Mouse (Mus musculus): ENCODE measurements at regions not wholly inside any gene's neighbourhood (a gene's known extent, or its start where the extent isn't known, plus 50 kb on each side); places are given as distances from the start of the nearest gene placed in this dataset.
A peak's percentile ranks its signal among the peaks of the same experiment; 100 is the strongest.
"Not testable (repeated sequence)": the region's sequence is repeated elsewhere in the genome, so short reads cannot be mapped to it uniquely, and the experiment has no call there.

DNA sequence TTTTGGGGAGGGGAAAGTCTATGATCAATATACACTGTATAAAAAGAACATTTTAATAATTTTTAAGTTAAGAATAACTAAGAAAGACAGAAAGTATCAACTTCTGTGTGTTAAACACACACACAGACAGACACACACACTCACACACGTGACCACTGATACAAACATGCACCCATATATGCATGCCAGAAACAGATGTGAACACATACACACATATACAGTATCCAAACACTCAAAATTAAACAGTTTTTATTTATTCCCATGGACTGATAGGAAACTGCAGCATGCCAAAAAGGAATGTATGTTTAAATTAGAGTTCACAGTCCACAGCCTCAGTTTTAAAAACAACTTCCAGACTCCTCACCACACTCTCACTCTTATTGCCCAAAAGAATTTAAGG, 203.4 kb upstream of the Tbl1x start:
- no peak for DNase-seq (ENCODE audit: low spot score)

- no peak for DNase-seq (ENCODE audit: low spot score)
Observed at GRCm38 (mm10) chrX:77314384-77314783, 196.4 kb upstream of the Tbl1x start.

- DNase-seq (ENCODE audit: low spot score) = no peak
Observed at GRCm38 (mm10) chrX:77323644-77324043, 187.2 kb upstream of the Tbl1x start.

- no peak for DNase-seq (ENCODE audit: low spot score)
Observed at GRCm38 (mm10) chrX:77353181-77353580, 157.6 kb upstream of the Tbl1x start.

- no peak for DNase-seq (ENCODE audit: low spot score)
Observed at GRCm38 (mm10) chrX:77360551-77360950, 150.3 kb upstream of the Tbl1x start.

DNA sequence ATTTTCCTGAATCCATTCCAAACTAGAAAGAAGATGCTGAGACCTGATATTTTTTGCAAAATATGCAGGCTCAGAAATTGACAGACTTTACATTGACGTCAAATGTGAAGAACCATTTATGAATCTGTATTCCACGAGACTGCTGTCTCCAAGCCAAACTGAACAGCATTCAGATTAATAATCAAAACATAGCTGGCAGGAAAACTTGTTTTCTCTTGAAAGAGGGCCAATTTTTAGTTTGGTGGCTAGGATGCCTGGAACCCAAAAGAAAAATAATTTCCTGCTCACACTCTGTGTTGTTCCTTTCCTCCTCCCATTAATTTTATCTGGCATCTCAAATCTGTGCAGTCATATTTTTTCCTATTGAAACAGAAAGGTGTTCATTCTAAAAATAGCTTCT, 149.7 kb upstream of the Tbl1x start:
- no peak for DNase-seq (ENCODE audit: low spot score)

DNA sequence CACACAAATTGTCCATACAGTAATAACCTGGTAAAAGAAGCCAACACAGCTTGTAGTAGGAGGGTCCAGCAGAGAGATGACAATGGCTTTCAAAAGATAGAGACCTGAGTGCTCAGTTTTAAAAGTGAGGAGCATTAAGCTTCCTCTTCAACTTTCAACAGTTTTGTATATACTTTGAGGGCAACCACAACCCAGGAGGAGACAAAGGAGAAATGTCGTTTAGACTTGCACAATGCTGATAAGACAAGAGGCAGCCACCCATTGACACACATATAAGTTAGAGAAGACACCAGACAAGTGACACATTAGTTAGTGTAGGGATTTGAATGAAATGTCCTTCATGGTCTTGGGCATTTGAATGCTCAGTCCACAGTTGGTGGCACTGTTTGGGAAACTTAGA, 147.2 kb upstream of the Tbl1x start:
- DNase-seq (ENCODE audit: low spot score) = no peak

- DNase-seq (ENCODE audit: low spot score) = no peak
Observed at GRCm38 (mm10) chrX:77367351-77367750, 143.5 kb upstream of the Tbl1x start.

DNA sequence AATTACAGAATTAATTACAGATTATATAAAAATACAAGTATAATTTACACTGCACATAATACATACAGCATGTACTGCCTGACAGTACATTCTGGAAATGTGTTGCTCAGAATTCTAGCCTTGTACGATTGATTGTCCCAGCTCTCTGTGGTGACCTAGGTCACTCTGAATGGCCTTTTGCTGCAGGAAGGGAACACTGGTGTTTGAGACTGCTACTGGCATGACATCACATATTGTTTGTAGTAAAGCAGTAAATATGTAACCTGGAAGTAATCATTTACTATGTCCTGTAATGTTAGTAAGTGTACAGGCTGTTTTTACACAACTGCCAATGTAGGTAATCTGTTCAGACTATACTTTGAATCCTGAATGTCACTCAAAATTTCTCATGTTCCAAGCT, 123.5 kb upstream of the Tbl1x start:
- no peak for DNase-seq (ENCODE audit: low spot score)

DNA sequence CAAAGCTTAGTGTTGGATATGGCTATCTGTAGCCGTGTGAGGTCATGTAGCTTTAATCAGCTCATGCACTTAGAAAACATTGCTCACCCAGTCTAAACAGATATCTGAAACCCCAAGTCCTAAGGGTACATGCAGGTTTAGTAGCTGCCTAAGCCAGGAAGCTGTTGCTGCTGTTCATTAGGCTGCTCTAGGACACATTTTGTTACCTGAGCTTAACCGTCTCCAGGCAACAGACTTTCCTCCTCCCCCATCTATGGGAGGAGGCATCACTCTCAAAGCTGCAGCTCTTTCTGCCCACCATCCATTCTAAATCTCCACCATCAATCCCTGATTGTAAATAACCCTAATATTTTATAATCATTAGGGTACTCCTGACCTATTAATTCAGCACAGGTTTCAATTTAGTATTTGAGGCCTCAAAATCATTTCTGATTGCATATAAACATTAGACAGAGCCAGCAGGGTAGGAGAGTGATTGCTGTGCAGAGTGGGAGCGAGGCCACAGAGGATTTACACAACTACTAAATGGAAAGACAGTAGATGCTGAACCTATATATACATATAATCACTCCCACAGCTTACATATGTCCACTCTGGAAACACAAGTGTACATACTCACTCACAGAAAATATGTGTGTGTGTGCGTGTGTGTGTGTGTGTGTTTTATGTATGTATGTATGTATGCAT, 118.9 kb upstream of the Tbl1x start:
- DNase-seq (ENCODE audit: low spot score) = no peak

GRCm38 (mm10) chrX:77406896-77407295, 103.9 kb upstream of the Tbl1x start:
- no peak for DNase-seq (ENCODE audit: low spot score)

DNA sequence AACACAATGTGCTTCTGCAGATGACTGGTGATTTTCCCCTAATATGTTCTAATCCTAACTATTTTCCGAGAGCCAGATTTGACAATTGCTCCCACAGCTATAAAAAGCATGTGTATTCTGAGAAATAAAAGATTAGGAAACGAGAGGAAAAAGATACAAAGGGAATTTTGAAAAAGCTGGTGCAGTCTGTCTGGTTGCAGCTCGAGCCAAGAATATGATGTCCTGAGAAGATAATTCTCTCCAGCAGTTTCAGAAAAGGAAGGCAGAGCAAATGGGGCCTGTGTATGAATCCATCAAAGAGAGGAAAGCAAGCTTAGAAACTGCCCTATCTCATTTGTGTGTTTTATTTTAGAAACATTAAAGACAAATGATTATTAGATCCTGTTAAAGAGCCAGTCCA, 102.9 kb upstream of the Tbl1x start:
- DNase-seq (ENCODE audit: low spot score) = no peak

DNA sequence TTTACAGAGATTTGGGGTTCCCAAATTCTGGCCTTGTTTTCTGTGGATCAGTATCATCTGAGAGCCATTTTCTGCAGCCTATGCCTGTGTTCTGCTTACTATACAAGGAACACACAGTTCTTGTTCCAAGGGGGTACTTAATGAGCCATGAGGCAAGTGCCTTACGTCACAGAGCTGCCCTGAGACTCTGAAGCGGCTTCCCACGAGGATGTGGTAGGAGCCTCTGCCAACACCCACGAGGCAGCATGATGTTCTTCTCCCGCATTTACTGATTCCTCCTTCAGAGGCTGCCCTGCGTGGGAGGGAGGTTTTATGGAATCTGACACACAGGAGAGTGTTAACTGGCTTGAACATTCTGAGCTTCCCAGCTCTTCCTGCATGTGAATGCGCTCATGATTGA, 101.4 kb upstream of the Tbl1x start:
- no peak for DNase-seq (ENCODE audit: low spot score)

- DNase-seq (ENCODE audit: low spot score) = no peak
Observed at GRCm38 (mm10) chrX:77410812-77411211, 100.0 kb upstream of the Tbl1x start.

DNA sequence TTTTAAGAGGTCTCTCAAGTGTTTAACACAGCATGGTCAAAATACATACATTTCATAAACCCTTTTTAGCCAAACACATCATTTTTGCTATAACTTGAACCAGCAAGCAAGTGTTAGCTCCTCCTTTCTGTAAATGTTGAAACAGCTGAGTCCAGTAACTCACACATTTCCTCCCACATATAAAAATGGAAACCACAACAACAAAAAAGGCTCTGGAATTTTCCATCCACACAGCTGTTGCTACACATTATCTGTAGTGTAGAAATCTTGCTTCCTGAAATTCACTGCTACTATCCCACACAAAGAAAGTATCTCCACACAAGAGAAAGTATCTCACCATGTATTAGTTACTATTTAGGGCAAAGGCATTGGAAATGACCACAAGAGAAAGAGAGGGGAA, 96.7 kb upstream of the Tbl1x start:
- no peak for DNase-seq (ENCODE audit: low spot score)

- no peak for DNase-seq (ENCODE audit: low spot score)
Observed at GRCm38 (mm10) chrX:77417766-77418165, 93.0 kb upstream of the Tbl1x start.

DNA sequence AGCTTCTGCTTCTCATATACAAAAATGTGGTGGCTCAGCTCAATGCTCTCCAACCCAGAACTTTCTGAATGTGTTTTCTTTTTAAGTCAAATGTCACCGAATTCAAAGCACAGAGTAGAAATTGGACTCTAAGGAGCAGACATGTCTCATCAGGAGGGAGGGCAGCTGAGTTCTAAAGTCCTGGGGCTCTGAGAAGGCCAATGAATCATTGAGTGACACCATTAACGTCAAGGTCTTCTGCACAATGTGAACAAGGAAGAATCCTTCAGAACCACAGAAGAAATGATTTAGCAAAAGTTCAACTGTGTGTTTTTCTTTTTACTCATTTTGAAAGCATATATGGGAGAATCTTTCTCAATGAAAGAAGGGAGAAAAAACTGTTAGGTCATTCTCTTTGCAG, 88.6 kb upstream of the Tbl1x start:
- no peak for DNase-seq (ENCODE audit: low spot score)

GRCm38 (mm10) chrX:77424792-77425727, 85.8 kb upstream of the Tbl1x start:
- no peak for DNase-seq (ENCODE audit: low spot score)

- not testable (repeated sequence) for DNase-seq (ENCODE audit: low spot score)
Observed at GRCm38 (mm10) chrX:77425728-77426102, 85.1 kb upstream of the Tbl1x start.

DNA sequence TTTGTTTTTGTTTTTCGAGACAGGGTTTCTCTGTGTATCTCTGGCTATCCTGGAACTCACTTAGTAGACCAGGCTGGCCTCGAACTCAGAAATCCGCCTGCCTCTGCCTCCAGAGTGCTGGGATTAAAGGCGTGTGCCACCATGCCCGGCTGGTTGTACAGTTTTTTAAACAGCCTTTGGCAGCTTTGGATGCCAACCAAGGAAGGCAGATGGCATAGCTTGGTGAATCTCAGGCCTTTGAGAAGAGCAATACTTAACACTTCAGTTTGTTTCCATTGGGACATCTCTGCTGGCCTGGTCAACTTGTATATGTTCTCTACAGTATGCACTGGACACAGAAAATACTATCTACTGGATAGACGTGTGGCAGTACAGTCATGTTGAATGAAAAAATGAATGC, 84.0 kb upstream of the Tbl1x start:
- DNase-seq (ENCODE audit: low spot score) = not testable (repeated sequence)

- no peak for DNase-seq (ENCODE audit: low spot score)
Observed at GRCm38 (mm10) chrX:77432001-77432565, 78.7 kb upstream of the Tbl1x start.

DNA sequence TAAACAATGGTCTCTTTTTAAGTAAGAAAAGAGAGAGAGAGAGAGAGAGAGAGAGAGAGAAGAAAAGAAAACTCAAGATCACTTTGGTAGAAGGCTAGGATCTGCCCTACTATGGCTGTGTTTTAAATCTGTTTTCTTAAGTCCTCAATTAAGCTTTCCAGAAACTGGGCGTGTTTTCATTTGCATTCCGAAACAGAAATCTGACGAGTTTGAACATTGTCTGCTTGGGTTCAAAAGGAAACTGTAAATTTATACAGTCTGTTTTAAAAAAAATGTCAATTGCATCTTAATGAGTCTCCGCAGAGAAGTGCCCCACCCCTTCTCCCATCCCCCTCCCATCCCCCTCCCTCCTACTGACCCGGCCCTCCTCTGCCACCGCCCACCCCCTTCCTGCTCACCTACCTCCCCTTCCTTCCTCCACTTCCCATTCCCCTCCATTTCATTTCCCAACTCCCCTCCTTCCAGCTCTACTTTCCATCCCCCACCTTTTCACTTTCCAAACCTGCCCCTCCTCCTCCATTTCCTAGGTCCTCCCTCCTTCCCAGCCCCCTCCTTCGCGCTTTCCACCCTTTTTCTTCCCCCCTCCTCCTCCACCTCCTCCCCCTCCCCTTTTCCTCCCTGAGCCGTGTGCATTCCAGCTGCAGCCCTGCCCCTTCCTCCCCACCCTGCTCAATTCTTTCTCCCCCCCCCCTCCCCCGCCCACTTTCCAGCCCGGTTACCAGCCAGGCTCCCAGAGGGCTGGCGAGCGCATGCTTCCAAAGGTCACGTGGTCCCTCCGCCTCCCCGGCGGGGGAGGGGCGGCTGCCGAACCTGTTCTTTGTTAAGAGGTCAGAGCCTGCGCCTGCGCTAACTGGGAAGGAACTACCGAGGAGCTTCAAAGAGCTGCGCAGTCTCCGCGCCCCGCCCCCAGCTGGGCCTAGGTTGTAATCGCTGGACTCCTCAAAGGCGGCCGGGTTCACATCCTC, 77.7 kb upstream of the Tbl1x start:
- DNase-seq (ENCODE audit: low spot score) = peak; percentile 71

All from ovary, postnatal 10 days (tissue).